Mouse (Mus musculus): ENCODE data around the gene Fam162b.

- TF ChIP-seq CTCF (IDR thresholded peaks at IDR 0.05; ENCODE audit: borderline replicate concordance, insufficient read depth, low read length): no peak
- no peak for TF ChIP-seq POLR2A (IDR thresholded peaks at IDR 0.05; ENCODE audit: low read depth, low read length)
Measured at GRCm38 (mm10) chr10:51621193-51621592, 30.9 kb upstream of the Fam162b start.

All from embryonic fibroblast, embryonic 13.5 days (primary cell).